Comparison of ENCODE assay signal across 8 mouse cellular contexts in genomic region chr6:47953191-47953726, GRCm38 (mm10). TPM values are rescaled to one million over a fixed set of nuclear protein-coding genes. Genes with fewer than 3 reads are reported as not detected.
A peak's percentile ranks its signal among the peaks of the same experiment; 100 is the strongest.
DNase-seq lines count a peak whose midpoint lies in the region; ATAC-seq lines count a peak whose summit lies in the region.

Gene Zfp956, plus strand, starts transcription at chr6:47953390.

- H3K4me1 ChIP-seq in intestine, embryonic 14.5 days (replicated peaks; ENCODE audit: control insufficient read depth, insufficient read depth, low read length) = peaks cover 3% of the 10 kb centered on the region; the same call in 1 of the 2 replicates

- WGBS in intestine, embryonic 14.5 days = under 1% methylated on average over 31 of the region's 31 CpGs

- peak within 1 kb of the TSS; percentile 76 for H3K9ac ChIP-seq in intestine, embryonic 14.5 days (ENCODE audit: low read length)

- intact Hi-C loops in left cerebral cortex, postnatal 14 days (cut with DNase I) = no loop called here

- H3K4me3 ChIP-seq in intestine, embryonic 14.5 days (ENCODE audit: low read depth, low read length) = peak within 1 kb of the TSS; percentile 84

- H3K4me2 ChIP-seq in intestine, embryonic 14.5 days (ENCODE audit: low read length) = peak within 1 kb of the TSS; percentile 88

- H3K27me3 ChIP-seq in intestine, embryonic 14.5 days (replicated peaks; ENCODE audit: control insufficient read depth, insufficient read depth, low read length) = no peaks in the 10 kb centered on the region

- ATAC-seq in intestine, embryonic 14.5 days (replicated peaks; ENCODE audit: low FRiP score, low TSS enrichment, low read depth) = peak; percentile 99

- H3K9me3 ChIP-seq in intestine, embryonic 14.5 days (ENCODE audit: control insufficient read depth, low read length) = no peaks in the 10 kb centered on the region

- DNase-seq in adrenal gland, adult 18-20 months (ENCODE audit: low spot score in 2 of 2) = peak; percentile 89 to 90
- DNase-seq in embryo, embryonic 11 days = peak; percentile 95
- DNase-seq in gastrocnemius, postnatal 25 days = peak; percentile 94
- peak; percentile 94 for DNase-seq in intestine, embryonic 14.5 days (ENCODE audit: low spot score)
- peak; percentile 93 to 94 for DNase-seq in left cerebral cortex, postnatal 14 days (ENCODE audit: low spot score in 2 of 2)
- peak; percentile 92 for DNase-seq in mesoderm, embryonic 11.5 days (ENCODE audit: low read depth, low spot score)
- DNase-seq in right cerebral cortex, postnatal 36 days (ENCODE audit: low spot score in 2 of 2) = peak; percentile 93 to 94
- DNase-seq in yolk sac, embryonic 10.5 days (ENCODE audit: low spot score) = peak; percentile 96

- peak within 1 kb of the TSS; percentile 80 for H3K27ac ChIP-seq in intestine, embryonic 14.5 days (ENCODE audit: low read depth)

- H3K36me3 ChIP-seq in intestine, embryonic 14.5 days (ENCODE audit: control insufficient read depth, insufficient read depth, low read length) = peaks cover 19% of the 10 kb centered on the region; the same call in 1 of the 2 replicates

RNA-seq across cellular contexts. Expression of gene Zfp956, which starts in this region (rescaled TPM):
- 1 to 10 TPM; 5.1 to 5.7 TPM for total RNA-seq in adrenal gland, adult 18-20 months (2021)
- 1 to 10 TPM; 3.6 to 4.0 TPM for total RNA-seq in gastrocnemius, postnatal 25 days (2021)
- 9.7 and 11.1 TPM in 2 replicates for polyA plus RNA-seq in intestine, embryonic 14.5 days (2014; fragmentation: Nextera tagmentation; extraction: Ambion mirVana)
- total RNA-seq in left cerebral cortex, postnatal 14 days (2021) = 10 to 100 TPM; 19.8 to 21.9 TPM

Comparison
In these comparisons a context has a peak if more than half of its experiments do, and no peak if none do; other contexts are left out.
1. Peak in every context shown above with its lines: DNase-seq, ATAC-seq, H3K4me3 ChIP-seq and H3K27ac ChIP-seq.